Mouse (Mus musculus): ENCODE data around the gene Reck. TPM values are rescaled to one million over a fixed set of nuclear protein-coding genes. Genes with fewer than 3 reads are reported as not detected.

Reck gene
- under 1 TPM; 0.18 to 0.39 TPM for total RNA-seq (2023)

DNA sequence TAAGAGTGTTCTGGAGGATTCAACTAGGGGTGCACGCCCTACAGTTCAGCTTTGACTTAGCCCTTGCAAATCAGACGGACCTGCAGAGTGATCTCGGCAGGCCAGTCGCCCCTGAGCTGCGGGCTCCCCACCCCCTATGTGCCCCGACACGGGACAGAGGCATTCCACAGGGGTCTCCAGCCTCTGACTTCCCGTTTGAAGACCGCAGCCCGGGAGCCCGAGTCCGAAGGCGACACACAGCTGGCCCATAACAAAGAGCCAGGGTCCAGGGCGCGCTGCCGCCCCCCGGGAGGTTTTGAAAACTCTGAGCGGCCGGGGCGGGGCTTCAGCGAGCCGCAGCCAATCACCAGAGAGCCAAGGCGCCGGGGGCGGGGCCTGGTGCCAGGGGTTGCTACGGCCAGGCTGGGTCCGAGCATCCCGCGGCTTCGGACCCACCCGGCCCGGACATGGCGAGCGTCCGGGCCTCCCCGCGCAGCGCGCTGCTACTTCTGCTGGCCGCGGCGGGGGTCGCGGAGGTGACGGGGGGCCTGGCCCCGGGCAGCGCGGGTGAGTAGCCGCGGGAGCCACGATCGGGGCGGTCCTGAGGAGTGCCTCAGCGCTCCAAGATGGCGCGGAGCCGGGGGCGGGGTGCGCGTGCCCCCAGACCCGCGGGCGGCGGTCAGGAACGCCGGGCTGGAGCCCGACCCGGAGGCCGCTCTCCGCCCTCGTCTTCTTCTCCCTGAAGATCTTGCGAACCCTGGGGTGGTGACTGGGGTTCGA, at the start of gene Reck:
TSS of gene Reck (plus strand) at position 371 of the 759 bp plus-strand sequence.

DNA sequence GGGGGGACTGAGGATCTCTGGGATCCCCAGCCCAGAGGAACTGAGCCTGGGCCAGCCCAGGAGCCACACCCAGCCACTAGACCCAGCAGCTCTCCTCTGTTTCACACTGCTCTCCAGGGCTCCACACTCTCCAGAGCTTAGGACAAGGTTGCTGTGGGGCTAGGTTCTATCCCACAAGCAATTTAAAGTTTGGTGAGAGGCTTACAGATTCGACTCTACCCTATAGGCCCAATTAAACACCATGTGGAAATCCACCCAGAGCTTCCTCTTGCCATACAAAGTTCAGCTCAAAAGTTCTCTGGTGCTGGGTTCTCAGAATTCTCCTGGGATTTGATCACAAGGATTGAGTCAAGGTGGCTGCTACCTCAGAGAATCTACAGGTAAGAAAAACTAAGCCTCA, 35.2 kb upstream of the Reck start, which contains the start of gene Olfr157:
TSS of gene Olfr157 (minus strand) at position 101 of the 400 bp plus-strand sequence.

DNA sequence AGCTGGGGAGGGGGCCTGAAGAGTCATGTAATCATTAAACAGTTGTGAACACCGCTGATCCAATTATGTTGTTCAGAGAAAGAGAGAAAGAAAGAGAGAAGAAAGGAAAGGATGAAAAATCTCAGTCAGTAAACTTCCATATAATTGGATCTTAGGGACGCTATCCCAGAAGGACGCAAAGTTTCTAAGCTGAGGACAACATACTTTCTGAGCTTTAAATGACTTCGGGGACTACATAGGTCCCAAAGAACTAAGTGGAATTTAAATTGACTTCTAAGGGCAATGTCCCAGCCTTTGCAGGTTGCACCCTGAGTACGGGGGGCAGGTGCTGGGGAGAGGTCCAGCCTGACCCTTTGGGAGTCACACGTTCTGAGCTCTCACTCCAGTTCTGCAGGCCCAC, 24.1 kb upstream of the Reck start, which contains the start of gene Olfr155:
TSS of gene Olfr155 (plus strand) at position 301 of the 400 bp plus-strand sequence.

DNA sequence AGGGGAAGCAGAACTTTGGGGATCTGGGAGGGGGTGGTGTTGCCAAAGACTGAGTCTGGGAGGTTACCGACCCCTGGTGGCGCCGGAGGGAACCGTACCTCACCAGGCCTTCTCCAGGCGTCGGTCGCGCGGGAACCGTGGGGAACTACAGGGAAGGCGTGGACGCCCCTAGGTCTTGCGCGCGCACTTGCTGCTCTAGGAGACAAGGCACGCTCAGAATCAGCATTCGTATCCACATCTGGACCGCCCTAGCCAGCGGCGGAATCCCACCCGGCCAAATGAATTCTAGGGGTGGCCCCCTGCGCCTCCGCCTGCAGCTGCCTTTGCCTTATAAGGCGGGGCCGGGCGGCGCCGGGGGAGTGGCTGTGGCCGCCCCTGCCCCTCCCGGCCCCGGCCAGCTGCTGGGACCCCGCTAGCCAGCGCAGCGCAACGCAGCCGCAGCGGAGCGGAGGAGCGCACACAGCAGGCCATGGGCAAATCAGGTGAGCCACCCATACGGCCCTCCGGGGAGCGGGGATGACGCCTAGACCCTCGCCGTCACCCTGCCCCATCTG, 82.0 kb downstream of the Reck start, which contains the start of gene Glipr2:
TSS of gene Glipr2 (plus strand) at position 110 of the 554 bp plus-strand sequence.

DNA sequence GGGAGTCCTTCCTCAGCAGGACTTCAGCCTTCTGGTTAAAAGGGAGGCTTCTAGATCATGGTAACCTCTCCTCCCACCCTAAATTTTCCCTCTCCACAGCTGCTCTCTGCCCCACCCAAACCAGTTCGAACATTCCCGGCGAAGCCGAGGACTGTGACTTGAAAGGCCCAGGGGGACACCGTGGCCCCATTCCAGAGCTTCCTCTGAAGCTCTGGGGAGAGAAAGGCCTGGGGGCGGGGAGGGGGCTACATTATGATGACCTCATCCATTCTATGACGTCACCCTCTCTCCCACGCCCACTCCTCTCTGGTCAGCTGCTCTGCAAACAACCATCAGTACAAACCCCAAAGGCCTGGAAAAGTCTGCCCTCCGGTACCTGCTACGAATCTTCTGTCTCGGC, 107.9 kb downstream of the Reck start, which contains the start of gene Ccin:
TSS of gene Ccin (plus strand) at position 303 of the 400 bp plus-strand sequence.

Other genes with a start within 250 kb of the Reck start
- gene Npr2, start 243.6 kb upstream of the Reck start, total RNA-seq (2023) = under 1 TPM in 1 of 2 experiments, not detected in 1; 0.39 TPM
- not detected for gene Spag8, start 221.9 kb upstream of the Reck start, total RNA-seq (2023)
- 10 to 100 TPM; 13.7 to 14.6 TPM for gene Hint2, start 219.1 kb upstream of the Reck start, total RNA-seq (2023)
- gene Tmem8b, start 206.6 kb upstream of the Reck start, total RNA-seq (2023) = 1 to 10 TPM; 1.9 to 2.2 TPM
- gene Fam221b, start 206.4 kb upstream of the Reck start, total RNA-seq (2023) = under 1 TPM in 1 of 2 experiments, not detected in 1; 0.13 TPM
- not detected for gene Olfr70, start 174.7 kb upstream of the Reck start, total RNA-seq (2023)
- gene Olfr71, start 165.3 kb upstream of the Reck start, total RNA-seq (2023) = not detected
- gene Hrct1, start 148.3 kb upstream of the Reck start, total RNA-seq (2023) = not detected
- gene Spaar, start 145.5 kb upstream of the Reck start, total RNA-seq (2023) = not detected
- gene Olfr159, start 104.5 kb upstream of the Reck start, total RNA-seq (2023) = not detected
- gene Olfr156, start 51.6 kb upstream of the Reck start, total RNA-seq (2023) = not detected
- not detected for gene Olfr157, start 35.3 kb upstream of the Reck start, total RNA-seq (2023)
- gene Olfr155, start 24.0 kb upstream of the Reck start, total RNA-seq (2023) = not detected
- gene Glipr2, start 81.9 kb downstream of the Reck start, total RNA-seq (2023) = 100 to 1,000 TPM in 1 of 2 experiments, 10 to 100 TPM in 1; 88.0 to 102 TPM
- 1 to 10 TPM; 2.7 to 4.5 TPM for gene Ccin, start 108.0 kb downstream of the Reck start, total RNA-seq (2023)
- 100 to 1,000 TPM; 299 to 312 TPM for gene Clta, start 128.9 kb downstream of the Reck start, total RNA-seq (2023)
- 10 to 100 TPM; 27.1 to 30.3 TPM for gene Gne, start 208.6 kb downstream of the Reck start, total RNA-seq (2023)

Data from monocyte, adult 59 days (primary cell).